In genomic region chr8:125291932-125292717, GRCm38 (mm10) we compare ENCODE assay signal across 9 mouse cellular contexts.
A peak's percentile ranks its signal among the peaks of the same experiment; 100 is the strongest.
DNase-seq lines count a peak whose midpoint lies in the region; ATAC-seq lines count a peak whose summit lies in the region.
"Had no signal": no experiment of that assay in that cellular context is flagged by ENCODE, and none has a peak within 500 bp of the region (broad histone marks: within the 10 kb centered on the region; RNA-seq: fewer than 3 reads in every experiment).

No protein-coding gene starts in this region.

- peak overlapping the region; percentile 52; the same call in 1 of the 2 replicates for H3K27ac ChIP-seq in embryonic facial prominence, embryonic 15.5 days (replicated peaks)
- H3K27ac ChIP-seq in intestine, embryonic 15.5 days: peak overlapping the region; percentile 67

- intact Hi-C loops in heart, postnatal 36 days (cut with DNase I): loop anchor here (2.0 to 5.0 kb wide), 5 partner anchors 37 to 277 kb away; partner anchors contain the start of gene Sipa1l2

- no peaks in the 10 kb centered on the region for H3K9me3 ChIP-seq in embryonic facial prominence, embryonic 15.5 days (replicated peaks)
- no peaks in the 10 kb centered on the region for H3K9me3 ChIP-seq in intestine, embryonic 15.5 days

- no peak overlapping the region for H3K4me3 ChIP-seq in embryonic facial prominence, embryonic 15.5 days (replicated peaks)
- H3K4me3 ChIP-seq in intestine, embryonic 15.5 days (replicated peaks): no peak overlapping the region

- H3K4me2 ChIP-seq in embryonic facial prominence, embryonic 15.5 days (replicated peaks): no peak overlapping the region
- H3K4me2 ChIP-seq in intestine, embryonic 15.5 days (replicated peaks): no peak overlapping the region

- no peak for ATAC-seq in embryonic facial prominence, embryonic 15.5 days (ENCODE audit: insufficient number of reproducible peaks, low FRiP score, low TSS enrichment, low read depth)
- no peak for ATAC-seq in intestine, embryonic 15.5 days
- ATAC-seq in inflammation-experienced regulatory T-cells, adult 6 months: no peak
- ATAC-seq in megakaryocyte-erythroid progenitor cell, adult 5-6 weeks (replicated peaks; ENCODE audit: low FRiP score, low TSS enrichment, poor library complexity, severe bottlenecking): no peak

- H3K4me1 ChIP-seq in embryonic facial prominence, embryonic 15.5 days: peaks cover 24% of the 10 kb centered on the region
- H3K4me1 ChIP-seq in intestine, embryonic 15.5 days (replicated peaks): peaks cover 26% of the 10 kb centered on the region

- peaks cover 7% of the 10 kb centered on the region; the same call in 1 of the 2 replicates for H3K27me3 ChIP-seq in embryonic facial prominence, embryonic 15.5 days
- no peaks in the 10 kb centered on the region for H3K27me3 ChIP-seq in intestine, embryonic 15.5 days (replicated peaks)

- WGBS in embryonic facial prominence, embryonic 15.5 days: 71% methylated on average over 22 of the region's 22 CpGs
- WGBS in intestine, embryonic 15.5 days: 61% methylated on average over 22 of the region's 22 CpGs

- H3K36me3 ChIP-seq in embryonic facial prominence, embryonic 15.5 days: no peaks in the 10 kb centered on the region
- no peaks in the 10 kb centered on the region for H3K36me3 ChIP-seq in intestine, embryonic 15.5 days

- no peak overlapping the region for H3K9ac ChIP-seq in embryonic facial prominence, embryonic 15.5 days
- H3K9ac ChIP-seq in intestine, embryonic 15.5 days: no peak overlapping the region

- DNase-seq in heart, adult 18-20 months: peak; percentile 45 to 52
- no peak for DNase-seq in heart, postnatal 36 days
- peak; percentile 53 for DNase-seq in 3T3-L1 (ENCODE audit: low read depth, low spot score)
- no peak for DNase-seq in urinary bladder, adult 18-20 months (ENCODE audit: low spot score in 2 of 2)
- DNase-seq: midbrain, embryonic 14.5 days had no signal

Comparison
In these comparisons a context has a peak if more than half of its experiments do, and no peak if none do; other contexts are left out.
1. DNase-seq: peak in heart, adult 18-20 months (2 of 2) and 3T3-L1 (single experiment); none in heart, postnatal 36 days (0 of 2) and urinary bladder, adult 18-20 months (0 of 2).